8 mouse cellular contexts compared by ENCODE assay signal in genomic region chr8:86745935-86746441, GRCm38 (mm10). TPM values are rescaled to one million over a fixed set of nuclear protein-coding genes. Genes with fewer than 3 reads are reported as not detected.
A peak's percentile ranks its signal among the peaks of the same experiment; 100 is the strongest.
DNase-seq lines count a peak whose midpoint lies in the region; ATAC-seq and TF ChIP-seq lines count a peak whose summit lies in the region.

No protein-coding gene starts in this region.

- H3K79me2 ChIP-seq in heart, adult 2 months (replicated peaks; ENCODE audit: control insufficient read depth, insufficient read depth, low read length), result peaks cover 2% of the 10 kb centered on the region; the same call in 1 of the 2 replicates

- peak; percentile 87 for DNase-seq in 3134 (ENCODE audit: extremely low read depth, insufficient read length, low spot score)
- peak; percentile 96 to 97 for DNase-seq in adrenal gland, postnatal 36 days
- peak; percentile 97 to 99 for DNase-seq in heart, adult 2 months
- peak; percentile 96 for DNase-seq in kidney, adult 2 months
- DNase-seq in midbrain, embryonic 14.5 days, result peak; percentile 97
- peak; percentile 97 for DNase-seq in spleen, adult 12 weeks (ENCODE audit: low spot score)

- H3K9me3 ChIP-seq in embryonic facial prominence, embryonic 12.5 days, result no peaks in the 10 kb centered on the region
- H3K9me3 ChIP-seq in limb, embryonic 12.5 days, result no peaks in the 10 kb centered on the region
- H3K9me3 ChIP-seq in midbrain, embryonic 14.5 days (ENCODE audit: control insufficient read depth, low read length), result no peaks in the 10 kb centered on the region

- no peaks in the 10 kb centered on the region for H3K27me3 ChIP-seq in embryonic facial prominence, embryonic 12.5 days
- H3K27me3 ChIP-seq in heart, adult 2 months (ENCODE audit: control insufficient read depth, insufficient read depth, low read length), result no peaks in the 10 kb centered on the region
- no peaks in the 10 kb centered on the region for H3K27me3 ChIP-seq in kidney, adult 2 months (replicated peaks; ENCODE audit: control insufficient read depth, insufficient read depth, low read length)
- no peaks in the 10 kb centered on the region for H3K27me3 ChIP-seq in limb, embryonic 12.5 days
- no peaks in the 10 kb centered on the region for H3K27me3 ChIP-seq in midbrain, embryonic 14.5 days (ENCODE audit: control insufficient read depth, insufficient read depth, low read length)

- peak overlapping the region; percentile 90 for H3K4me3 ChIP-seq in embryonic facial prominence, embryonic 12.5 days
- peak overlapping the region; percentile 94 for H3K4me3 ChIP-seq in heart, adult 2 months
- peak overlapping the region; percentile 76 for H3K4me3 ChIP-seq in kidney, adult 2 months (ENCODE audit: insufficient read depth, low read depth, low read length)
- peak overlapping the region; percentile 90 for H3K4me3 ChIP-seq in limb, embryonic 12.5 days (replicated peaks)
- peak overlapping the region; percentile 90 for H3K4me3 ChIP-seq in midbrain, embryonic 14.5 days (replicated peaks; ENCODE audit: low read depth, low read length)

- peak; percentile 58 for TF ChIP-seq POLR2A in heart, adult 2 months (IDR thresholded peaks at IDR 0.05; ENCODE audit: insufficient read depth, low read depth, low read length)
- TF ChIP-seq POLR2A in kidney, adult 2 months (IDR thresholded peaks at IDR 0.05; ENCODE audit: low read depth, low read length), result no peak

- peak; percentile 87 for ATAC-seq in embryonic facial prominence, embryonic 12.5 days (ENCODE audit: insufficient number of reproducible peaks, insufficient read depth, low FRiP score, low TSS enrichment)
- ATAC-seq in limb, embryonic 12.5 days (ENCODE audit: insufficient number of reproducible peaks, insufficient read depth, low FRiP score, low TSS enrichment, low read depth), result peak; percentile 84
- peak; percentile 86 for ATAC-seq in midbrain, embryonic 14.5 days (ENCODE audit: low FRiP score, low TSS enrichment)

- whole genome bisulfite sequencing in embryonic facial prominence, embryonic 12.5 days, result under 1% methylated on average over 42 of the region's 70 CpGs
- under 1% methylated on average over 70 of the region's 70 CpGs for WGBS in heart, adult 2 months
- under 1% methylated on average over 63 of the region's 70 CpGs for WGBS in kidney, adult 2 months
- under 1% methylated on average over 63 of the region's 70 CpGs for WGBS in limb, embryonic 12.5 days
- under 1% methylated on average over 60 of the region's 70 CpGs for WGBS in midbrain, embryonic 14.5 days

- H3K27ac ChIP-seq in embryonic facial prominence, embryonic 12.5 days, result peak overlapping the region; percentile 98
- H3K27ac ChIP-seq in heart, adult 2 months, result peak overlapping the region; percentile 98
- peak overlapping the region; percentile 91 for H3K27ac ChIP-seq in kidney, adult 2 months (ENCODE audit: insufficient read depth, low read depth, low read length)
- peak overlapping the region; percentile 98 for H3K27ac ChIP-seq in limb, embryonic 12.5 days
- peak overlapping the region; percentile 99 for H3K27ac ChIP-seq in midbrain, embryonic 14.5 days (replicated peaks; ENCODE audit: low read depth, low read length)

- no peak for TF ChIP-seq EP300 in heart, adult 2 months (IDR thresholded peaks at IDR 0.05; ENCODE audit: insufficient read depth, low read depth, low read length)

- H3K4me1 ChIP-seq in embryonic facial prominence, embryonic 12.5 days, result peaks cover 13% of the 10 kb centered on the region
- peaks cover 14% of the 10 kb centered on the region for H3K4me1 ChIP-seq in heart, adult 2 months (ENCODE audit: control insufficient read depth, insufficient read depth, low read length)
- H3K4me1 ChIP-seq in kidney, adult 2 months (ENCODE audit: control insufficient read depth, insufficient read depth, low read length), result peaks cover 18% of the 10 kb centered on the region; the same call in 1 of the 2 replicates
- peaks cover 25% of the 10 kb centered on the region for H3K4me1 ChIP-seq in limb, embryonic 12.5 days (replicated peaks)
- H3K4me1 ChIP-seq in midbrain, embryonic 14.5 days (ENCODE audit: control insufficient read depth, insufficient read depth, low read length), result peaks cover 22% of the 10 kb centered on the region

- H3K4me2 ChIP-seq in embryonic facial prominence, embryonic 12.5 days (replicated peaks), result peak overlapping the region; percentile 63
- peak overlapping the region; percentile 78 for H3K4me2 ChIP-seq in limb, embryonic 12.5 days
- H3K4me2 ChIP-seq in midbrain, embryonic 14.5 days (ENCODE audit: low read length), result peak overlapping the region; percentile 64

- no peak; the same call in 1 of the 2 replicates for TF ChIP-seq CTCF in heart, adult 2 months (IDR thresholded peaks at IDR 0.05)
- no peak for TF ChIP-seq CTCF in kidney, adult 2 months (conservative IDR thresholded peaks at IDR 0.05; ENCODE audit: insufficient read depth, insufficient read length, low read depth, low read length)

- H3K9ac ChIP-seq in embryonic facial prominence, embryonic 12.5 days, result peak overlapping the region; percentile 99
- peak overlapping the region; percentile 100 for H3K9ac ChIP-seq in heart, adult 2 months (ENCODE audit: low read depth, low read length)
- H3K9ac ChIP-seq in limb, embryonic 12.5 days (replicated peaks), result peak overlapping the region; percentile 99
- peak overlapping the region; percentile 97 for H3K9ac ChIP-seq in midbrain, embryonic 14.5 days (replicated peaks; ENCODE audit: low read length)

- intact Hi-C loops in heart, adult 2 months (cut with DNase I), result loop anchor here (2.0 to 5.0 kb wide), 3 partner anchors 41 to 156 kb away; no protein-coding TSS in a partner anchor

- H3K36me3 ChIP-seq in embryonic facial prominence, embryonic 12.5 days, result no peaks in the 10 kb centered on the region
- H3K36me3 ChIP-seq in heart, adult 2 months (ENCODE audit: control insufficient read depth, insufficient read depth, low read length), result peaks cover 13% of the 10 kb centered on the region
- H3K36me3 ChIP-seq in kidney, adult 2 months (ENCODE audit: control insufficient read depth, insufficient read depth, low read length), result no peaks in the 10 kb centered on the region
- H3K36me3 ChIP-seq in limb, embryonic 12.5 days, result no peaks in the 10 kb centered on the region
- H3K36me3 ChIP-seq in midbrain, embryonic 14.5 days (ENCODE audit: control insufficient read depth, insufficient read depth, low read length), result no peaks in the 10 kb centered on the region

RNA-seq across cellular contexts. Expression of gene Siah1a, which starts 0.3 kb away (rescaled TPM):
- total RNA-seq in adrenal gland, postnatal 36 days (2021), result 10 to 100 TPM; 18.1 to 21.3 TPM
- 74.1 and 74.5 TPM in 2 replicates for polyA plus RNA-seq in embryonic facial prominence, embryonic 12.5 days (2016; fragmentation: Nextera tagmentation; extraction: Ambion mirVana)
- 10 to 100 TPM; 11.5 to 16.3 TPM for total RNA-seq in heart, adult 2 months (2021)
- 15.6 and 25.8 TPM in 2 replicates for polyA plus RNA-seq in heart, adult 2 months (2012; rRNA removed)
- 18.4 and 19.8 TPM in 2 replicates for polyA plus RNA-seq in kidney, adult 2 months (2012; rRNA removed)
- polyA plus RNA-seq in limb, embryonic 12.5 days (2016; fragmentation: Nextera tagmentation; extraction: Ambion mirVana), result 72.9 and 74.3 TPM in 2 replicates
- polyA plus RNA-seq in midbrain, embryonic 14.5 days (2014; fragmentation: Nextera tagmentation; extraction: Ambion mirVana), result 105 and 107 TPM in 2 replicates

RNA-seq across cellular contexts. Expression of gene Gm10638, which starts 0.5 kb away (rescaled TPM):
- total RNA-seq in adrenal gland, postnatal 36 days (2021), result 1 to 10 TPM; 3.0 to 4.4 TPM
- 8.8 TPM in 2 replicates for polyA plus RNA-seq in embryonic facial prominence, embryonic 12.5 days (2016; fragmentation: Nextera tagmentation; extraction: Ambion mirVana)
- 1 to 10 TPM; 2.8 to 3.1 TPM for total RNA-seq in heart, adult 2 months (2021)
- 0.73 and 2.0 TPM in 2 replicates for polyA plus RNA-seq in heart, adult 2 months (2012; rRNA removed)
- 1.5 and 2.2 TPM in 2 replicates for polyA plus RNA-seq in kidney, adult 2 months (2012; rRNA removed)
- 8.7 and 9.3 TPM in 2 replicates for polyA plus RNA-seq in limb, embryonic 12.5 days (2016; fragmentation: Nextera tagmentation; extraction: Ambion mirVana)
- 5.7 and 7.0 TPM in 2 replicates for polyA plus RNA-seq in midbrain, embryonic 14.5 days (2014; fragmentation: Nextera tagmentation; extraction: Ambion mirVana)

Comparison
In these comparisons a context has a peak if more than half of its experiments do, and no peak if none do; other contexts are left out.
1. Peak in every context shown above with its lines: DNase-seq, ATAC-seq, H3K4me3 ChIP-seq and H3K27ac ChIP-seq.